ENCODE assay signal across 13 mouse cellular contexts in the genomic region with DNA sequence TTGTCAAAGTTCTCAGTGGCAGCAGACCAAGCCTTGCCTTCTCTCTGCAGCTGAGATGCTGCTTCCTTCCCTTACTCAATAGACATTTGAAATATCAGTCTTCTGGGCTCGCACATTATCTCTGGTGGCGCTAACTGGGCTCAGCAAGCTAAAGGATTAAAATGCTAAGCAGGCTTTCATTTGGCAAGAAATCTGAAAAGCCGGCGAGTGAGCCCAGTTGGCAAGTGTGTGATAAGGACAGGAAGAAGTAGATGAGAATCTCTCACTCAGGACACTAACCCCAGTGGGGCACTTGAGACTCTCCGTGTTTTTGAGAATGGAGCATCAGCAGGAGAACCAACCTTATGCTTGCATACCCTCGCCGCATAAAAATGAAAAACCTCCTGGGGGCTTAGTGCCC. TPM values are rescaled to one million over a fixed set of nuclear protein-coding genes. Genes with fewer than 3 reads are reported as not detected.
"Had no signal": no experiment of that assay in that cellular context is flagged by ENCODE, and none has a peak within 500 bp of the region (broad histone marks: within the 10 kb centered on the region; RNA-seq: fewer than 3 reads in every experiment).

No protein-coding gene starts in this region.

- H3K27ac ChIP-seq: limb, embryonic 13.5 days; macrophage; neural tube, embryonic 12.5 days; stomach, embryonic 15.5 days had no signal

- H3K9me3 ChIP-seq: limb, embryonic 13.5 days; liver, embryonic 15.5 days; neural tube, embryonic 12.5 days; stomach, embryonic 15.5 days had no signal

- H3K4me3 ChIP-seq: limb, embryonic 13.5 days; liver, embryonic 15.5 days; megakaryocyte, embryonic 14.5 days; neural tube, embryonic 12.5 days; stomach, embryonic 15.5 days had no signal

- H3K36me3 ChIP-seq: limb, embryonic 13.5 days; liver, embryonic 15.5 days; neural tube, embryonic 12.5 days; stomach, embryonic 15.5 days had no signal

- DNase-seq: kidney, adult 8-10 months; lung, embryonic 14.5 days; lung, postnatal 10 days; right cerebral cortex, postnatal 14 days; thymus, postnatal 4 days had no signal

- H3K4me1 ChIP-seq: limb, embryonic 13.5 days; neural tube, embryonic 12.5 days; stomach, embryonic 15.5 days had no signal

- H3K27me3 ChIP-seq: limb, embryonic 13.5 days; liver, embryonic 15.5 days; neural tube, embryonic 12.5 days; stomach, embryonic 15.5 days had no signal

- H3K9ac ChIP-seq: limb, embryonic 13.5 days; liver, embryonic 15.5 days; lung, embryonic 14.5 days; neural tube, embryonic 12.5 days; stomach, embryonic 15.5 days had no signal

- H3K4me2 ChIP-seq: limb, embryonic 13.5 days; liver, embryonic 11.5 days; liver, embryonic 15.5 days; lung, embryonic 14.5 days; midbrain, embryonic 11.5 days; neural tube, embryonic 12.5 days; stomach, embryonic 15.5 days had no signal

RNA-seq across cellular contexts. Expression of a gene that starts 16.9 kb away (rescaled TPM):
- polyA plus RNA-seq: macrophage; midbrain, embryonic 11.5 days had no signal
